Mouse (Mus musculus): ENCODE data around the gene Cybc1. TPM values are rescaled to one million over a fixed set of nuclear protein-coding genes. Genes with fewer than 3 reads are reported as not detected.

Gene Cybc1
- total RNA-seq, 1 experiment from 2014 or later = 75.7 TPM

Other genes with a start within 250 kb of the Cybc1 start
- 139 to 159 TPM (median 146 TPM) in 3 replicates for gene Csnk1d, start 238.0 kb downstream of the Cybc1 start, total RNA-seq (2017)
- 21.2 to 56.5 TPM (median 31.1 TPM) in 3 replicates for gene Cd7, start 189.9 kb downstream of the Cybc1 start, total RNA-seq (2017)
- gene Sectm1b, start 165.8 kb downstream of the Cybc1 start, total RNA-seq (2017) = not detected in 3 replicates
- gene Sectm1a, start 148.1 kb downstream of the Cybc1 start, total RNA-seq (2017) = not detected in 3 replicates
- gene Tex19.2, start 110.6 kb downstream of the Cybc1 start, total RNA-seq (2017) = not detected in 3 replicates
- not detected in 3 replicates for gene Tex19.1, start 83.2 kb downstream of the Cybc1 start, total RNA-seq (2017)
- gene Uts2r, start 69.1 kb downstream of the Cybc1 start, total RNA-seq (2017) = not detected in 3 replicates
- gene Hexdc, start 24.9 kb downstream of the Cybc1 start, total RNA-seq (2017) = 1.4 to 3.2 TPM (median 3.1 TPM) in 3 replicates
- gene Ogfod3, start 24.6 kb downstream of the Cybc1 start, total RNA-seq (2017) = 2.8 to 4.8 TPM (median 3.1 TPM) in 3 replicates
- gene Narf, start 7.9 kb upstream of the Cybc1 start, total RNA-seq (2017) = 22.3 to 24.0 TPM (median 22.5 TPM) in 3 replicates
- 8.5 to 16.2 TPM (median 13.4 TPM) in 3 replicates for gene Foxk2, start 30.7 kb upstream of the Cybc1 start, total RNA-seq (2017)
- 52.7 to 65.3 TPM (median 65.1 TPM) in 3 replicates for gene Wdr45b, start 125.1 kb upstream of the Cybc1 start, total RNA-seq (2017)
- gene Rab40b, start 158.9 kb upstream of the Cybc1 start, total RNA-seq (2017) = not detected in 3 replicates
- gene Fn3krp, start 192.1 kb upstream of the Cybc1 start, total RNA-seq (2017) = 3.4 to 6.8 TPM (median 6.3 TPM) in 3 replicates
- not detected in 3 replicates for gene Fn3k, start 205.6 kb upstream of the Cybc1 start, total RNA-seq (2017)
- gene Tbcd, start 222.6 kb upstream of the Cybc1 start, total RNA-seq (2017) = 23.1 to 29.1 TPM (median 26.4 TPM) in 3 replicates